Mouse (Mus musculus) myocyte (in vitro differentiated cells): Measurements from ENCODE around the gene Ppp1r14a.

Source experiments
- E2F4 ChIP-seq: IDR thresholded peaks from one replicate; pipeline ENCODE4 v1.6.1; 2011; ENCODE audit warnings: mild to moderate bottlenecking, control low read depth, moderate library complexity; ENCODE audit not compliant: insufficient read depth
- MAX ChIP-seq: IDR thresholded peaks from one replicate; pipeline ENCODE4 v1.6.1; 2011; ENCODE audit warnings: low read depth, mild to moderate bottlenecking, control low read depth
- MYOD1 ChIP-seq, 3 experiments: IDR thresholded peaks; one replicate each; pipeline ENCODE4 v1.6.1; 2011; ENCODE audit warnings: control low read depth in 2 of 3, low read depth in 2 of 3, mild to moderate bottlenecking in 2 of 3, moderate library complexity in 1 of 3; ENCODE audit not compliant: insufficient read length in 2 of 3, control insufficient read depth in 1 of 3
- MYOG ChIP-seq, 3 experiments: IDR thresholded peaks; one replicate each; pipeline ENCODE4 v1.6.1; 2011; ENCODE audit warnings: control low read depth in 2 of 3, low read depth in 2 of 3, mild to moderate bottlenecking in 2 of 3; ENCODE audit not compliant: insufficient read length in 2 of 3, control insufficient read depth in 1 of 3, insufficient read depth in 1 of 3
- POLR2A ChIP-seq: IDR thresholded peaks from one replicate; pipeline ENCODE4 v1.6.1; 2011; ENCODE audit warnings: low read depth, mild to moderate bottlenecking, control low read depth, moderate library complexity; ENCODE audit not compliant: insufficient read length
- REST ChIP-seq: IDR thresholded peaks from one replicate; pipeline ENCODE4 v1.6.1; 2011; ENCODE audit warnings: mild to moderate bottlenecking, control low read depth, moderate library complexity; ENCODE audit not compliant: insufficient read depth, insufficient read length
- SRF ChIP-seq: IDR thresholded peaks from one replicate; pipeline ENCODE4 v1.6.1; 2011; ENCODE audit warnings: low read depth; ENCODE audit not compliant: control insufficient read depth, insufficient read length
- TCF12 ChIP-seq: IDR thresholded peaks from one replicate; pipeline ENCODE4 v1.6.1; 2011; ENCODE audit warnings: mild to moderate bottlenecking, control low read depth; ENCODE audit not compliant: poor library complexity, insufficient read depth, severe bottlenecking
- USF1 ChIP-seq: IDR thresholded peaks from one replicate; pipeline ENCODE4 v1.6.1; 2011; ENCODE audit warnings: low read depth, mild to moderate bottlenecking, control low read depth, moderate library complexity

DNA sequence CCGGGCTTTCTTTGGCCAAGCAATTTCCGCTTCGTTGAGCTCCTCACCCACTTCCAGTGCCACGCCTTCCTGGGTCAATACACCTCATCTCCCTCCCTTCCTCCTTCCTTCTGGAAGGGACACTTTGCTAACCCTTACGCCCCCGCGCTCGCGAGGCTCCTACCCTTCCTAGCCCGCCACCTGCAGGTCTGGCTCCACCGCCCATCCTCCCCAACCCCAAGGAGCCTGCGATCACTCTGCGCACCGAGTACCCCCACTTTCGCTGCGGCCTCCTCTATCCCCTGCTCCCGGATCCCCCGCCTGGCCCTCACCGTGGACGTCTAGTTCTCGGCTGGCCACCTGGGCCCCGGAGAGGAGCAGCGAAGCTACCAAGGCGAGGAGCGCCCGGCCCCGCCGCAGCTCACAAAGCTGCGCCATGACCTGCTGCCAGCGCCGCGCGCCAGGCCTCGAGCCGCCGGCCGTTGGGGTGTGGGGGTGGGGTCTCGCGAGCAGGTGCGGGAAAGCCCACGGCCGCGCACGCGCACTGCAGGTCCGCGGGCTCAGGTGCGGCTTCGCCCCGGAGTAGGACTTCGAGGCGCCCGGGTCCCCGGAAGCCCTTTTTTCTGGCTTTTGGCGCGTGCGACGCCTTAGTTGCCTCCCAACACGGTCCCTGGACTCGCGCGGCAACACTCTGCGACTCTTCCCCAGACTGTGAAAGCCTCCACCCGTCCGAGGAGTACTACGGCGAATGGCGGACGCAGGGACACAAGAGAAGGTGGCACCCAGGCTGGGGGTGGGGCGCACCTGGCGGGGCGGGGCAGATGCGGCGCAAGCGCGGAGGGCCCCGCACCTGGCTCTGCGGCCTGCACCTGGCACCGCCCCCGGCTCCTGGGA is 7.7 kb upstream of the Ppp1r14a start, which contains the start of gene Spint2:
- TF ChIP-seq MAX (no peak), USF1 (no peak), POLR2A (no peak), REST (no peak), E2F4 (no peak), MYOD1 (IDR thresholded peaks at IDR 0.05; ENCODE audit: control insufficient read depth in 1 of 3, insufficient read length in 2 of 3, low read depth in 2 of 3) (no peak), TCF12 (no peak), SRF (no peak), MYOG (IDR thresholded peaks at IDR 0.05; ENCODE audit: control insufficient read depth in 1 of 3, insufficient read depth in 1 of 3, insufficient read length in 2 of 3, low read depth in 2 of 3) (no peak)
